Mouse (Mus musculus) embryo, embryonic 11.5 days (tissue): ENCODE measurements around the gene Spta1.

Experiments
- DNase-seq: peaks from one replicate; pipeline ENCODE4 v3.0.0-alpha.2; 2012; ENCODE audit warnings: low read depth, low spot score

The Spta1 gene

GRCm38 (mm10) chr1:174267816-174268215 is 95.2 kb downstream of the Spta1 start:
- DNase-seq, result no peak

GRCm38 (mm10) chr1:174269162-174269561 is 96.6 kb downstream of the Spta1 start:
- DNase-seq, result no peak

- DNase-seq, result no peak
Measured at GRCm38 (mm10) chr1:174270643-174271042, 98.1 kb downstream of the Spta1 start.
